Mouse (Mus musculus): ENCODE measurements around the gene Itpr1. TPM values are rescaled to one million over a fixed set of nuclear protein-coding genes. Genes with fewer than 3 reads are reported as not detected.
A peak's percentile ranks its signal among the peaks of the same experiment; 100 is the strongest.

Gene Itpr1
- polyA plus RNA-seq, 1 experiment from 2014 or later = 4.0 TPM

DNA sequence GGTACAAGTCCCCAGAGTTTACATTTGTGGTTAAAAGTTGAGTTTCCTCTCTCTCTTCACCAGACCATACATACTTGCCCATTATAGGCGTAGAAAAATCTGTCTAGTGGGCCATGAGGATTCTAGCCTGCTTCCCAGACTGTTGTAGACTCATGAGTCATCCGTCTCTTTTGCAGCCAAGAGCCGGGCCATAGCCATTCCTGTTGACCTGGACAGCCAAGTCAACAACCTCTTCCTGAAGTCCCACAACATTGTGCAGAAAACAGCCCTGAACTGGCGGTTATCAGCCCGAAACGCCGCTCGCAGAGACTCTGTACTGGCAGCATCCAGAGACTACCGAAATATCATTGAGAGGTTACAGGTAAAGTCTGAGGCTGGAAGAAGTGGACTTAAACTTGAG lies 200.7 kb downstream of the Itpr1 start:
- H3K4me3 ChIP-seq (ENCODE audit: low read depth, low read length) = no peak overlapping the region
- no peak overlapping the region for H3K4me2 ChIP-seq (replicated peaks; ENCODE audit: low read depth)
- peaks cover 3% of the 10 kb centered on the region; the same call in 1 of the 2 replicates for H3K36me3 ChIP-seq (ENCODE audit: control insufficient read depth, insufficient read depth, low read length)
- no peak overlapping the region for H3K9ac ChIP-seq (ENCODE audit: low read length)
- no peak overlapping the region for H3K27ac ChIP-seq (replicated peaks)
- H3K9me3 ChIP-seq (ENCODE audit: control insufficient read depth, low read length) = no peaks in the 10 kb centered on the region
- TF ChIP-seq CTCF (IDR thresholded peaks at IDR 0.05; ENCODE audit: low read depth) (no peak), EP300 (optimal IDR thresholded peaks at IDR 0.05) (no peak)
- 91% methylated on average over 9 of the region's 9 CpGs for WGBS
- no peak for ATAC-seq (ENCODE audit: low FRiP score, low TSS enrichment)
- no peak for DNase-seq (ENCODE audit: low spot score)
- H3K27me3 ChIP-seq (ENCODE audit: control insufficient read depth, insufficient read depth, low read length) = no peaks in the 10 kb centered on the region
- no peaks in the 10 kb centered on the region for H3K4me1 ChIP-seq (replicated peaks; ENCODE audit: control insufficient read depth, insufficient read depth)

DNA sequence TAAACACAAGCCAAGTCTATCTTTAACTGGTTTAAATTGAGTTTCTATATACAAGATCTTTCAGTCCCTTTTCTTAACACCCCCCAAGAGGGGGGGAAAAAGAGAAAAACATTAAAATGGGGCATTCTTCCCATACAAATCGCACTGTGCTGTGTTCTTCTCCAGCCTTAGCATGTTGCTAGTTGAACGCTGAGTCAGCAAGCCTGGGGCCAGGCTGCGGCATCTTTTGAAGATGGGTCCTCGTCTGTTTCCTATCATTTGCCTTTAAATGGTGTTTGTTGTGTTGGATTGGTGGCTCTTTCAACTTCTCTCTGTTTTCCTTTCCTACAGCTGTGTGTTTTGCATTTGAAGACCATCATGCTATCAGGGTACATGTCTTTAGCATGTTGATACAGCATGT lies 203.0 kb downstream of the Itpr1 start:
- H3K27ac ChIP-seq (replicated peaks) = no peak overlapping the region
- no peaks in the 10 kb centered on the region for H3K9me3 ChIP-seq (ENCODE audit: control insufficient read depth, low read length)
- DNase-seq (ENCODE audit: low spot score) = no peak
- WGBS = 90% methylated on average over 4 of the region's 4 CpGs
- H3K27me3 ChIP-seq (ENCODE audit: control insufficient read depth, insufficient read depth, low read length) = no peaks in the 10 kb centered on the region
- H3K36me3 ChIP-seq (ENCODE audit: control insufficient read depth, insufficient read depth, low read length) = 0 out of 2 replicates have a peak, but pooled peaks cover 3% of the 10 kb centered on the region
- ATAC-seq (ENCODE audit: low FRiP score, low TSS enrichment) = no peak
- H3K4me2 ChIP-seq (replicated peaks; ENCODE audit: low read depth) = no peak overlapping the region
- no peaks in the 10 kb centered on the region for H3K4me1 ChIP-seq (replicated peaks; ENCODE audit: control insufficient read depth, insufficient read depth)
- no peak overlapping the region for H3K9ac ChIP-seq (ENCODE audit: low read length)
- H3K4me3 ChIP-seq (ENCODE audit: low read depth, low read length) = no peak overlapping the region
- TF ChIP-seq EP300 (optimal IDR thresholded peaks at IDR 0.05) = no peak
- no peak for TF ChIP-seq CTCF (IDR thresholded peaks at IDR 0.05; ENCODE audit: low read depth)

DNA sequence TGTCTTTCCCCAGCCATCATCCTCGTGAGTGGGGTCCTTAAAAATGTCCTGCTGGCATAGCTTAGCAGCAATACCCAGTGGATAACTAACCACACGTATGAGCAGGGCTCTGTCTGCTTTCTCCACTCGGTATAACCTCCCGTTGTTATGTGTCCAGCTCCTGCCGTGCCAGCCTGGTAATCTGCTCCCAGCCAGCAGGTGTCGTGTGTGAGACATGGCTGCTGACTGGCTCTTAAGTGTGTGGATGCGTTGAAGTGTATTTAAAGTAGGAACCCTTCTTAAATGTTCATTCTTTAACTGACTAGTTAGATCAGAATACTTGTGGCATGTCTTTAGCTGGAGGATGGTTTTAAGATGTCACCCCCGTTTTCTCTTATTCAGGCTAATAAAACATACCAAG lies 204.6 kb downstream of the Itpr1 start:
- peak; percentile 85 for ATAC-seq (ENCODE audit: low FRiP score, low TSS enrichment)
- 0 out of 2 replicates have a peak, but pooled peaks cover 3% of the 10 kb centered on the region for H3K36me3 ChIP-seq (ENCODE audit: control insufficient read depth, insufficient read depth, low read length)
- H3K27me3 ChIP-seq (ENCODE audit: control insufficient read depth, insufficient read depth, low read length) = no peaks in the 10 kb centered on the region
- TF ChIP-seq CTCF (IDR thresholded peaks at IDR 0.05; ENCODE audit: low read depth) = peak; percentile 96
- TF ChIP-seq EP300 (optimal IDR thresholded peaks at IDR 0.05) = no peak
- WGBS = 32% methylated on average over 8 of the region's 8 CpGs
- H3K9me3 ChIP-seq (ENCODE audit: control insufficient read depth, low read length) = no peaks in the 10 kb centered on the region
- H3K9ac ChIP-seq (ENCODE audit: low read length) = no peak overlapping the region
- no peaks in the 10 kb centered on the region for H3K4me1 ChIP-seq (replicated peaks; ENCODE audit: control insufficient read depth, insufficient read depth)
- no peak overlapping the region for H3K4me3 ChIP-seq (ENCODE audit: low read depth, low read length)
- H3K27ac ChIP-seq (replicated peaks) = no peak overlapping the region
- DNase-seq (ENCODE audit: low spot score) = peak; percentile 80
- no peak overlapping the region for H3K4me2 ChIP-seq (replicated peaks; ENCODE audit: low read depth)

DNA sequence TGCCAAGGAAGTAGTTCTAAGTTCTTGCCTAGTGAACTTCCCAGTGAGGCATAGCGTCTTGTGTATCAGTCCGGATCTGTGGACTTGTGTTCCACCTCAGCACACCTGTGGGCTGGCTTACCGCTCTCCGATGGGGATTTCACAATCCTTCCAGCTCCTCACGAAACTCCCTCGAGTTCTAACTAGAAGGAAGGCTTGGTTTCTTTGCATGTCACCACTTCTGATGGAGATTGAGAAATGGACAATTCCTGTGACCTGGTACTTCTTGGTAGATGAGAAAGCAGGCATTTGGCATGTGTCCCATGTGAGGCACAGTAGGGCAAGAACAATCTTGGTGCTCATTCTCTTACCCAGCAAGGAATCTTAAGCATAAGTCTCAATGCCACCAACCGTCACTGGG lies 205.3 kb downstream of the Itpr1 start:
- H3K27me3 ChIP-seq (ENCODE audit: control insufficient read depth, insufficient read depth, low read length) = no peaks in the 10 kb centered on the region
- no peak overlapping the region for H3K4me3 ChIP-seq (ENCODE audit: low read depth, low read length)
- ATAC-seq (ENCODE audit: low FRiP score, low TSS enrichment) = no peak
- no peak for DNase-seq (ENCODE audit: low spot score)
- no peaks in the 10 kb centered on the region for H3K9me3 ChIP-seq (ENCODE audit: control insufficient read depth, low read length)
- H3K4me1 ChIP-seq (replicated peaks; ENCODE audit: control insufficient read depth, insufficient read depth) = no peaks in the 10 kb centered on the region
- H3K36me3 ChIP-seq (ENCODE audit: control insufficient read depth, insufficient read depth, low read length) = no peaks in the 10 kb centered on the region
- WGBS = 89% methylated on average over 7 of the region's 7 CpGs
- H3K9ac ChIP-seq (ENCODE audit: low read length) = no peak overlapping the region
- H3K4me2 ChIP-seq (replicated peaks; ENCODE audit: low read depth) = no peak overlapping the region
- TF ChIP-seq CTCF (IDR thresholded peaks at IDR 0.05; ENCODE audit: low read depth) (no peak), EP300 (optimal IDR thresholded peaks at IDR 0.05) (no peak)
- no peak overlapping the region for H3K27ac ChIP-seq (replicated peaks)

DNA sequence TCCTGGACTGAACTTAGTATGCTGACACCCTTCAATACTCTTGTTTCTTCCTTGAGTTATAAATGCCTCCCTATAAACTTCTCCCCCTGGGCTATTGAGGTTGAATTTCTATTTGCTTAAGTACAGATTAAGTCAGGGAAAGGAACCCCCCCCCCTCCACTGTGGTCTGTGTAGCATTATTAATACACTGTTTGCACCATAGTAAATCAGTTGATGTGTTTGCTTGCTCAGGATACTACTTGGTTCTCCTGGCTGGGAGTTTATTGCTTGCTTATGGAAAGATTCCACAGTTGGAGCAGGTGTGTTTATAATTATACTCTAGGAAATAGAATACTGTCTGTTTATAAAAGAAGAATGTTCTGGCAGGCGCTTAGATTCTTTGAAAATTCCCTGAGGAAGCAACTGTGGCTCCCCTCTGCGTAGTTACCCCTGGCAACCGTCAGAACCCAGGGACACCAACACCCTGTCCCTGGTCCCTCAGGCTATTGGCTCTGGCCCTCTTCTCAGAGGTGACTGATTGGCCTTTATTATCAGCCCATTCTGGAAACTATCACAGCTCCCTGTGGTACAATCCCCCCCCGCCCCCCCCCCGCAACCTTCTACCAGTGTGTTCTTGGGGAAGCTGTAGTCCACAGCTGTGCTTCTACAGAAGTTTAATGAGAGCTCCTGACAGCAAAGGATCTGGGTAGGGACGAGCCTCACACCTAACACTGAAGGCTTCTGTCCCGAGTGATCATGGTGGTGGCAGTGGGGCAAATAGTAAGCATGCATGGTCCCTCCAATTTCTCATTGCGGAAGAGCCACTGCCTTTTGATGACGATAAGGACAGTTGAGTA lies 212.1 kb downstream of the Itpr1 start:
- no peak overlapping the region for H3K4me3 ChIP-seq (ENCODE audit: low read depth, low read length)
- H3K9me3 ChIP-seq (ENCODE audit: control insufficient read depth, low read length) = no peaks in the 10 kb centered on the region
- no peaks in the 10 kb centered on the region for H3K36me3 ChIP-seq (ENCODE audit: control insufficient read depth, insufficient read depth, low read length)
- 66% methylated on average over 9 of the region's 9 CpGs for WGBS
- no peak overlapping the region for H3K27ac ChIP-seq (replicated peaks)
- ATAC-seq (ENCODE audit: low FRiP score, low TSS enrichment) = no peak
- no peak for DNase-seq (ENCODE audit: low spot score)
- no peak overlapping the region for H3K9ac ChIP-seq (ENCODE audit: low read length)
- no peaks in the 10 kb centered on the region; the same call in 1 of the 2 replicates for H3K4me1 ChIP-seq (replicated peaks; ENCODE audit: control insufficient read depth, insufficient read depth)
- H3K27me3 ChIP-seq (ENCODE audit: control insufficient read depth, insufficient read depth, low read length) = no peaks in the 10 kb centered on the region
- no peak overlapping the region for H3K4me2 ChIP-seq (replicated peaks; ENCODE audit: low read depth)
- TF ChIP-seq EP300 (optimal IDR thresholded peaks at IDR 0.05) = no peak
- no peak for TF ChIP-seq CTCF (IDR thresholded peaks at IDR 0.05; ENCODE audit: low read depth)

DNA sequence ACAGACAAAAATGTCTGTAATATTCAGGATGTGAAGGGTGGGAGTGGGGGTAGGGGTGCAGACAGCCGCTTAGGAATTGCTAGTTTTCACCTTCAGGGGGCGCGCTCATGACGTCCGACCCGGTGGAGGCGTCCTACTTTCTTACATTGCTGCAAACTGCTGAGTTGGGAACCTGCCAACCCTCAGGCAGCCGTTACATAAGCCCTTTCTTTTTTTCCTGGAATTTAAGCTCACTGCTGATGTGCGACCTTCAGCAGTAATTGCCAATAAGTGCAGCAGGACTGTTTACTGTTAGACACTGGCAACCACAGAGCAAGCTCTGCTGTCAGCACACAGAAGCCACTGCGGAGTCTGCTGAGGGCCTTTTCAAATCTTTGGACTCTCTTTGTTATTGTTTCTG lies 213.9 kb downstream of the Itpr1 start:
- Histone ChIP-seq H3K4me2 (replicated peaks; ENCODE audit: low read depth) (0 out of 2 replicates have a peak overlapping the region, but pooled peaks have one; percentile 9), H3K27ac (replicated peaks) (no peak overlapping the region), H3K4me3 (ENCODE audit: low read depth, low read length) (no peak overlapping the region), H3K9ac (ENCODE audit: low read length) (no peak overlapping the region), H3K27me3 (ENCODE audit: control insufficient read depth, insufficient read depth, low read length) (no peaks in the 10 kb centered on the region), H3K9me3 (ENCODE audit: control insufficient read depth, low read length) (no peaks in the 10 kb centered on the region), H3K4me1 (replicated peaks; ENCODE audit: control insufficient read depth, insufficient read depth) (no peaks in the 10 kb centered on the region; the same call in 1 of the 2 replicates), H3K36me3 (ENCODE audit: control insufficient read depth, insufficient read depth, low read length) (no peaks in the 10 kb centered on the region)
- peak; percentile 84 for DNase-seq (ENCODE audit: low spot score)
- WGBS = 7% methylated on average over 10 of the region's 10 CpGs
- TF ChIP-seq EP300 (optimal IDR thresholded peaks at IDR 0.05) (no peak), CTCF (IDR thresholded peaks at IDR 0.05; ENCODE audit: low read depth) (peak; percentile 80)
- ATAC-seq (ENCODE audit: low FRiP score, low TSS enrichment) = peak; percentile 82
